Mouse (Mus musculus): ENCODE measurements at regions not wholly inside any gene's neighbourhood (a gene's known extent, or its start where the extent isn't known, plus 50 kb on each side); places are given as distances from the start of the nearest gene placed in this dataset.

GRCm38 (mm10) chr13:25899871-25900270 is 629.6 kb upstream of the Nrsn1 start:
- Histone ChIP-seq H3K4me3 (ENCODE audit: insufficient read depth, poor library complexity, severe bottlenecking) (no peak overlapping the region), H3ac (ENCODE audit: control insufficient read depth, insufficient read length, low read depth) (no peak overlapping the region), H3K27me3 (ENCODE audit: control insufficient read depth, insufficient read depth, insufficient read length) (no peaks in the 10 kb centered on the region), H3K36me3 (ENCODE audit: control insufficient read depth, insufficient read depth) (no peaks in the 10 kb centered on the region), H3K79me2 (ENCODE audit: control insufficient read depth, insufficient read depth) (no peaks in the 10 kb centered on the region), H3K79me3 (ENCODE audit: low read depth) (no peaks in the 10 kb centered on the region)
- TF ChIP-seq MYOG (IDR thresholded peaks at IDR 0.05; ENCODE audit: control insufficient read depth, extremely low read depth, insufficient read length), result no peak

- no peaks in the 10 kb centered on the region for H3K27me3 ChIP-seq (ENCODE audit: control insufficient read depth, insufficient read depth, insufficient read length)
- no peaks in the 10 kb centered on the region for H3K79me2 ChIP-seq (ENCODE audit: control insufficient read depth, insufficient read depth)
- H3K4me3 ChIP-seq (ENCODE audit: insufficient read depth, poor library complexity, severe bottlenecking), result no peak overlapping the region
- no peak overlapping the region for H3ac ChIP-seq (ENCODE audit: control insufficient read depth, insufficient read length, low read depth)
- no peaks in the 10 kb centered on the region for H3K36me3 ChIP-seq (ENCODE audit: control insufficient read depth, insufficient read depth)
- TF ChIP-seq FOSL1 (IDR thresholded peaks at IDR 0.05; ENCODE audit: insufficient read depth, low read length, poor library complexity, severe bottlenecking) (no peak), CTCF (IDR thresholded peaks at IDR 0.05; ENCODE audit: control insufficient read depth, insufficient read depth, insufficient read length) (no peak), MYOD1 (IDR thresholded peaks at IDR 0.05; ENCODE audit: control insufficient read depth, insufficient read length, low read depth) (no peak), CEBPB (IDR thresholded peaks at IDR 0.05; ENCODE audit: low read depth) (no peak)
- no peaks in the 10 kb centered on the region for H3K79me3 ChIP-seq (ENCODE audit: low read depth)
Measured at GRCm38 (mm10) chr13:25893150-25893549, 622.8 kb upstream of the Nrsn1 start.

GRCm38 (mm10) chr13:25882818-25883217 is 612.5 kb upstream of the Nrsn1 start:
- H3K79me3 ChIP-seq (ENCODE audit: low read depth), result no peaks in the 10 kb centered on the region
- H3K4me3 ChIP-seq (ENCODE audit: insufficient read depth, poor library complexity, severe bottlenecking), result no peak overlapping the region
- no peaks in the 10 kb centered on the region for H3K36me3 ChIP-seq (ENCODE audit: control insufficient read depth, insufficient read depth)
- TF ChIP-seq USF1 (IDR thresholded peaks at IDR 0.05; ENCODE audit: low read depth), result no peak
- H3K79me2 ChIP-seq (ENCODE audit: control insufficient read depth, insufficient read depth), result no peaks in the 10 kb centered on the region
- H3K27me3 ChIP-seq (ENCODE audit: control insufficient read depth, insufficient read depth, insufficient read length), result no peaks in the 10 kb centered on the region
- no peak overlapping the region for H3ac ChIP-seq (ENCODE audit: control insufficient read depth, insufficient read length, low read depth)

- Histone ChIP-seq H3K36me3 (ENCODE audit: control insufficient read depth, insufficient read depth) (no peaks in the 10 kb centered on the region), H3K79me2 (ENCODE audit: control insufficient read depth, insufficient read depth) (no peaks in the 10 kb centered on the region), H3ac (ENCODE audit: control insufficient read depth, insufficient read length, low read depth) (no peak overlapping the region), H3K4me3 (ENCODE audit: insufficient read depth, poor library complexity, severe bottlenecking) (no peak overlapping the region), H3K79me3 (ENCODE audit: low read depth) (no peaks in the 10 kb centered on the region), H3K27me3 (ENCODE audit: control insufficient read depth, insufficient read depth, insufficient read length) (no peaks in the 10 kb centered on the region)
- no peak for TF ChIP-seq MYOD1 (IDR thresholded peaks at IDR 0.05; ENCODE audit: control insufficient read depth, insufficient read length, low read depth)
- no peak for TF ChIP-seq USF1 (IDR thresholded peaks at IDR 0.05; ENCODE audit: low read depth)
- TF ChIP-seq CEBPB (IDR thresholded peaks at IDR 0.05; ENCODE audit: low read depth), result no peak
- TF ChIP-seq MAX (IDR thresholded peaks at IDR 0.05), result no peak
Measured at GRCm38 (mm10) chr13:25868923-25869322, 598.6 kb upstream of the Nrsn1 start.

- Histone ChIP-seq H3K4me3 (ENCODE audit: insufficient read depth, poor library complexity, severe bottlenecking) (no peak overlapping the region), H3K27me3 (ENCODE audit: control insufficient read depth, insufficient read depth, insufficient read length) (no peaks in the 10 kb centered on the region), H3K79me3 (ENCODE audit: low read depth) (no peaks in the 10 kb centered on the region), H3K79me2 (ENCODE audit: control insufficient read depth, insufficient read depth) (no peaks in the 10 kb centered on the region), H3ac (ENCODE audit: control insufficient read depth, insufficient read length, low read depth) (no peak overlapping the region), H3K36me3 (ENCODE audit: control insufficient read depth, insufficient read depth) (no peaks in the 10 kb centered on the region)
- no peak for TF ChIP-seq MYOD1 (IDR thresholded peaks at IDR 0.05; ENCODE audit: control insufficient read depth, insufficient read length, low read depth)
- no peak for TF ChIP-seq MAX (IDR thresholded peaks at IDR 0.05)
- TF ChIP-seq CTCF (IDR thresholded peaks at IDR 0.05; ENCODE audit: control insufficient read depth, insufficient read depth, insufficient read length), result no peak
- TF ChIP-seq USF1 (IDR thresholded peaks at IDR 0.05; ENCODE audit: low read depth), result no peak
- TF ChIP-seq CEBPB (IDR thresholded peaks at IDR 0.05; ENCODE audit: low read depth), result no peak
Measured at GRCm38 (mm10) chr13:25858207-25858606, 587.9 kb upstream of the Nrsn1 start.

GRCm38 (mm10) chr13:25857569-25857968 is 587.3 kb upstream of the Nrsn1 start:
- no peak for TF ChIP-seq CTCF (IDR thresholded peaks at IDR 0.05; ENCODE audit: control insufficient read depth, insufficient read depth, insufficient read length)
- no peak for TF ChIP-seq MAX (IDR thresholded peaks at IDR 0.05)
- TF ChIP-seq CEBPB (IDR thresholded peaks at IDR 0.05; ENCODE audit: low read depth), result no peak
- no peak for TF ChIP-seq USF1 (IDR thresholded peaks at IDR 0.05; ENCODE audit: low read depth)
- TF ChIP-seq MYOD1 (IDR thresholded peaks at IDR 0.05; ENCODE audit: control insufficient read depth, insufficient read length, low read depth), result no peak
- no peak for TF ChIP-seq FOSL1 (IDR thresholded peaks at IDR 0.05; ENCODE audit: insufficient read depth, low read length, poor library complexity, severe bottlenecking)
- TF ChIP-seq MYOG (IDR thresholded peaks at IDR 0.05; ENCODE audit: control insufficient read depth, extremely low read depth, insufficient read length), result no peak
- Histone ChIP-seq H3K4me3 (ENCODE audit: insufficient read depth, poor library complexity, severe bottlenecking) (no peak overlapping the region), H3ac (ENCODE audit: control insufficient read depth, insufficient read length, low read depth) (no peak overlapping the region), H3K36me3 (ENCODE audit: control insufficient read depth, insufficient read depth) (no peaks in the 10 kb centered on the region), H3K27me3 (ENCODE audit: control insufficient read depth, insufficient read depth, insufficient read length) (no peaks in the 10 kb centered on the region), H3K79me3 (ENCODE audit: low read depth) (no peaks in the 10 kb centered on the region), H3K79me2 (ENCODE audit: control insufficient read depth, insufficient read depth) (no peaks in the 10 kb centered on the region)

GRCm38 (mm10) chr13:25857096-25857495 is 586.8 kb upstream of the Nrsn1 start:
- Histone ChIP-seq H3K36me3 (ENCODE audit: control insufficient read depth, insufficient read depth) (no peaks in the 10 kb centered on the region), H3K79me3 (ENCODE audit: low read depth) (no peaks in the 10 kb centered on the region), H3K79me2 (ENCODE audit: control insufficient read depth, insufficient read depth) (no peaks in the 10 kb centered on the region), H3K27me3 (ENCODE audit: control insufficient read depth, insufficient read depth, insufficient read length) (no peaks in the 10 kb centered on the region), H3ac (ENCODE audit: control insufficient read depth, insufficient read length, low read depth) (no peak overlapping the region), H3K4me3 (ENCODE audit: insufficient read depth, poor library complexity, severe bottlenecking) (no peak overlapping the region)
- TF ChIP-seq FOSL1 (IDR thresholded peaks at IDR 0.05; ENCODE audit: insufficient read depth, low read length, poor library complexity, severe bottlenecking), result no peak
- TF ChIP-seq MYOG (IDR thresholded peaks at IDR 0.05; ENCODE audit: control insufficient read depth, extremely low read depth, insufficient read length), result no peak
- no peak for TF ChIP-seq MAX (IDR thresholded peaks at IDR 0.05)
- no peak for TF ChIP-seq CTCF (IDR thresholded peaks at IDR 0.05; ENCODE audit: control insufficient read depth, insufficient read depth, insufficient read length)
- TF ChIP-seq MYOD1 (IDR thresholded peaks at IDR 0.05; ENCODE audit: control insufficient read depth, insufficient read length, low read depth), result no peak
- TF ChIP-seq CEBPB (IDR thresholded peaks at IDR 0.05; ENCODE audit: low read depth), result no peak
- TF ChIP-seq USF1 (IDR thresholded peaks at IDR 0.05; ENCODE audit: low read depth), result no peak
